Mouse (Mus musculus): ENCODE results near the gene Nudt9.

DNA sequence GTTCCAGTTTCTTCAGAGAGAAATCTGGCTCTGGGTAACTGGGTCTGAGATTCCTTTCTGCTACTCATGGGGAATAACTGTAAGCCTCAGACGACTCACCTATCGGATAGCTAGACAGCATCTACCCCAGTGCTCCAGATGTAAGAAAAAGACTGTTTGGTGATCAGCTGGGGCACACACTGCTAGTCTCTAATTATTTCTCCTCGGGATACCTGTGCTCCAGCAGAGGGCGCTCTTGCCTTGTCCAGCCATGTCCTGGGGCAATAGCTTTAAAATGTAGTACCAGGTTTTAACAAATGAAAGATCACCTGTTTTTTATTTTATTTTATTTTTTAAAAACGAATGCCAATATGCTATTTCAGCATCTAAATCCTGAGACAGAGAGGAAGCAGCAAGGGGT is 46.4 kb upstream of the Nudt9 start:
- peak; percentile 55 for TF ChIP-seq CTCF (IDR thresholded peaks at IDR 0.05; ENCODE audit: control insufficient read depth, insufficient read depth, insufficient read length)
- no peak for TF ChIP-seq CEBPB (IDR thresholded peaks at IDR 0.05; ENCODE audit: low read depth)
- TF ChIP-seq USF1 (IDR thresholded peaks at IDR 0.05; ENCODE audit: low read depth): no peak
- no peak for TF ChIP-seq MAX (IDR thresholded peaks at IDR 0.05)
- no peak for TF ChIP-seq MYOG (IDR thresholded peaks at IDR 0.05; ENCODE audit: control insufficient read depth, extremely low read depth, insufficient read length)

All from C2C12 (cell line).